Mouse (Mus musculus) olfactory bulb, adult 2 months (tissue): ENCODE data around the gene 2900026A02Rik.

Source experiments
- CTCF ChIP-seq: fragments of 200-500 bp; IDR thresholded peaks from 2 replicates; pipeline ENCODE4 v1.5.1; 2012; ENCODE audit warnings: low read depth, mild to moderate bottlenecking, low read length, moderate library complexity; ENCODE audit not compliant: insufficient read depth
- POLR2A ChIP-seq: fragments of 200-500 bp; IDR thresholded peaks from 2 replicates; pipeline ENCODE4 v1.6.1; 2012; ENCODE audit warnings: mild to moderate bottlenecking, low read depth, low read length, moderate library complexity; ENCODE audit not compliant: insufficient read depth

DNA sequence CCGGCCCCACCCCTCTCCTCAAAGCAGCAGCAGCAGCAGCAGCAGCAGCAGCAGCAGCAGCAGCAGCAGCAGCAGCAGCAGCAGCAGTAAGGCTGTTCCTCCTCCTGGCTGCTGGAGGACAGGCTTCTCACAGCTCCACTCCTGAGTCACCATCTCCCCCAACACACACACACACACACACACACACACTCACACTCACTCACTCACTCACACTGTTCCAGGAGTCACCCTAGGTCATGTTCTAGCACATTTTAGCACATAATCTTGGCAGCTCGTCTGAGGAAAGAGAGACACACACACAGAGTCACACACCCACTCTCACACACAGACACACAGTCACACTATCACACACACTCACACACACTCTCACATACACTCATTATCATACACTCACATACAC, 74.4 kb downstream of the 2900026A02Rik start:
- TF ChIP-seq POLR2A: no peak
- no peak for TF ChIP-seq CTCF
